Comparison of ENCODE assay signal across 9 mouse cellular contexts in genomic region chr11:79878091-79878490, GRCm38 (mm10).
A peak's percentile ranks its signal among the peaks of the same experiment; 100 is the strongest.
DNase-seq lines count a peak whose midpoint lies in the region; ATAC-seq and TF ChIP-seq lines count a peak whose summit lies in the region.
"Had no signal": no experiment of that assay in that cellular context is flagged by ENCODE, and none has a peak within 500 bp of the region (broad histone marks: within the 10 kb centered on the region; RNA-seq: fewer than 3 reads in every experiment).

No protein-coding gene starts in this region.

- H3K27ac ChIP-seq in brown adipose tissue, adult 24 weeks (replicated peaks; ENCODE audit: low read depth, low read length): peak overlapping the region; percentile 73
- peak overlapping the region; percentile 79 for H3K27ac ChIP-seq in intestine, embryonic 14.5 days (ENCODE audit: low read depth)
- peak overlapping the region; percentile 64 for H3K27ac ChIP-seq in lung, postnatal 0 days (ENCODE audit: low read length)
- no peak overlapping the region for H3K27ac ChIP-seq in hindbrain, embryonic 16.5 days (ENCODE audit: low read depth, low read length)

- 48% methylated on average over 7 of the region's 7 CpGs for WGBS in intestine, embryonic 14.5 days
- WGBS in lung, postnatal 0 days: 41% methylated on average over 7 of the region's 7 CpGs
- WGBS in hindbrain, embryonic 16.5 days: 84% methylated on average over 7 of the region's 7 CpGs

- H3K4me3 ChIP-seq in brown adipose tissue, adult 24 weeks (ENCODE audit: insufficient read depth, low read depth, low read length): no peak overlapping the region
- H3K4me3 ChIP-seq in intestine, embryonic 14.5 days (ENCODE audit: low read depth, low read length): no peak overlapping the region
- H3K4me3 ChIP-seq in lung, postnatal 0 days (ENCODE audit: low read depth, low read length): no peak overlapping the region
- no peak overlapping the region for H3K4me3 ChIP-seq in hindbrain, embryonic 16.5 days (ENCODE audit: low read length)
- H3K4me3 ChIP-seq: erythroblast, embryonic 14.5 days had no signal

- no peaks in the 10 kb centered on the region for H3K36me3 ChIP-seq in intestine, embryonic 14.5 days (ENCODE audit: control insufficient read depth, insufficient read depth, low read length)
- no peaks in the 10 kb centered on the region for H3K36me3 ChIP-seq in lung, postnatal 0 days (ENCODE audit: insufficient read depth, low read length)
- H3K36me3 ChIP-seq in hindbrain, embryonic 16.5 days (ENCODE audit: control insufficient read depth, insufficient read depth, low read length): no peaks in the 10 kb centered on the region

- DNase-seq in NIH3T3 (ENCODE audit: low read depth): peak; percentile 94
- DNase-seq in intestine, embryonic 14.5 days (ENCODE audit: low spot score): no peak
- DNase-seq in lung, postnatal 0 days (ENCODE audit: low spot score): peak; percentile 95
- no peak for DNase-seq in cerebellum, adult 11 months
- DNase-seq in cerebellum, adult 8-10 months: no peak
- no peak for DNase-seq in thymus, postnatal 14 days

- no peak for ATAC-seq in intestine, embryonic 14.5 days (replicated peaks; ENCODE audit: low FRiP score, low TSS enrichment, low read depth)
- peak; percentile 96 for ATAC-seq in lung, postnatal 0 days
- ATAC-seq in hindbrain, embryonic 16.5 days: no peak

- TF ChIP-seq EP300 in lung, postnatal 0 days (IDR thresholded peaks at IDR 0.05): no peak

- no peaks in the 10 kb centered on the region for H3K9me3 ChIP-seq in intestine, embryonic 14.5 days (ENCODE audit: control insufficient read depth, low read length)
- H3K9me3 ChIP-seq in lung, postnatal 0 days (ENCODE audit: low read length): no peaks in the 10 kb centered on the region
- H3K9me3 ChIP-seq in hindbrain, embryonic 16.5 days (ENCODE audit: control insufficient read depth, low read length): no peaks in the 10 kb centered on the region

- H3K9ac ChIP-seq in intestine, embryonic 14.5 days (ENCODE audit: low read length): no peak overlapping the region
- no peak overlapping the region for H3K9ac ChIP-seq in lung, postnatal 0 days (replicated peaks; ENCODE audit: low read depth)
- H3K9ac ChIP-seq in hindbrain, embryonic 16.5 days (ENCODE audit: low read depth, low read length): no peak overlapping the region

- H3K4me2 ChIP-seq in intestine, embryonic 14.5 days (ENCODE audit: low read length): no peak overlapping the region
- H3K4me2 ChIP-seq in lung, postnatal 0 days (replicated peaks; ENCODE audit: low read depth, low read length): no peak overlapping the region
- H3K4me2 ChIP-seq in hindbrain, embryonic 16.5 days (ENCODE audit: low read length): no peak overlapping the region

- TF ChIP-seq CTCF in lung, postnatal 0 days (IDR thresholded peaks at IDR 0.05): no peak

- 0 out of 2 replicates have a peak, but pooled peaks cover 6% of the 10 kb centered on the region for H3K4me1 ChIP-seq in brown adipose tissue, adult 24 weeks (ENCODE audit: control insufficient read depth, insufficient read depth, insufficient read length, low read length)
- peaks cover 5% of the 10 kb centered on the region; the same call in 1 of the 2 replicates for H3K4me1 ChIP-seq in intestine, embryonic 14.5 days (replicated peaks; ENCODE audit: control insufficient read depth, insufficient read depth, low read length)
- H3K4me1 ChIP-seq in lung, postnatal 0 days (ENCODE audit: insufficient read depth, low read depth, low read length): peaks cover 8% of the 10 kb centered on the region; the same call in 1 of the 2 replicates
- H3K4me1 ChIP-seq in hindbrain, embryonic 16.5 days (ENCODE audit: control insufficient read depth, insufficient read depth, low read depth, low read length): no peaks in the 10 kb centered on the region

- H3K27me3 ChIP-seq in intestine, embryonic 14.5 days (replicated peaks; ENCODE audit: control insufficient read depth, insufficient read depth, low read length): no peaks in the 10 kb centered on the region
- H3K27me3 ChIP-seq in lung, postnatal 0 days (replicated peaks; ENCODE audit: insufficient read depth, low read length): no peaks in the 10 kb centered on the region
- no peaks in the 10 kb centered on the region for H3K27me3 ChIP-seq in hindbrain, embryonic 16.5 days (replicated peaks; ENCODE audit: control insufficient read depth, insufficient read depth, low read length)

Comparison
In these comparisons a context has a peak if more than half of its experiments do, and no peak if none do; other contexts are left out.
1. DNase-seq: peak in NIH3T3 (single experiment) and lung, postnatal 0 days (single experiment); none in intestine, embryonic 14.5 days (single experiment), cerebellum, adult 11 months (single experiment), cerebellum, adult 8-10 months (single experiment) and thymus, postnatal 14 days (single experiment).